Mouse (Mus musculus) urinary bladder, postnatal 25 days (tissue): ENCODE results near the gene Efna5.

Experiments used
- DNase-seq: peaks from one replicate; pipeline ENCODE4 v3.0.0; 2022; ENCODE audit warnings: low spot score

Efna5 gene

DNA sequence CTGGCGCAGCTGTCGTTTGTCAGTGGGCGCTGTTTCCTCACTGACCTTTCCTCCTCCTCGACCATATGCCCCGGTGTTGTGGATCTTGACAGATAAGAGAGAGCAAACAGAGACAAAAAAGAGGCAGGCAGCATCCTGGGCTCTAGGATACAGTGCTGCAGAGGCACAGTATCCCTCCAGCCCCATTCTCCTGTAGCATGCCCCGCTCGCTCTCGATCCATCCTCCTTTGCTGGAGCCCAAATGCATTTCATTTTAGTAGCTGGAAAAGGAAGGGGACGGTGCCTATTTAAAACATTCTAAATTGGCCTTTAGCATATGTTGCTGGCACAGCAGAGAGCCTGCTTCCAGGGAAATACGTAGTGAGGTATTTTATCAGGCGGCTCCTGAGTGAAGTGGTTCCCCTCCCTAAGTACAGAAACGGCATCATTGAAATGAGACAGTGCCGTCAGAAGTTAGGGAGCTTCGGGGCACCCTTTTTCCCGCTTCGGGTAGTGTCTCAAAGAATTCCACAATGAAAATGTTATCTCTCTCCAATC lies 225.2 kb downstream of the Efna5 start:
- no peak for DNase-seq

DNA sequence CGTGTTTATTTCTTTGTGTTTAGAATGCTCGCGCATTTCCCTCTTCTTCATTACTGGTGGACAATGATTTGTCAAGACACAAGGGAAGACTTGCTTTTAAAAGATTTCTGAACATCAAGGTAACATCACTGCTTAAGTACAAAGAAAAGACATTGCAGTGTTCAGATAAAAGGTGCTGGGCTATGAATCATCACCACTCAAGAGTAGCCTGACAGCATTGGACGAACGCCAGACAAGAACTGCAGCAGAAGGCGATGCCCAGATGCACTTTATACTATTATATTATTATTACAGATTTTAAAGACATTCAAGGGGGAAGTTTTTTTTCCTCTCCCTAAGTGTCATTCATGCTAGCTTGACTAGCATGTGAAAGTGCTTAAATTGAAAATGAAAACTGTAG lies 228.7 kb downstream of the Efna5 start:
- no peak for DNase-seq

DNA sequence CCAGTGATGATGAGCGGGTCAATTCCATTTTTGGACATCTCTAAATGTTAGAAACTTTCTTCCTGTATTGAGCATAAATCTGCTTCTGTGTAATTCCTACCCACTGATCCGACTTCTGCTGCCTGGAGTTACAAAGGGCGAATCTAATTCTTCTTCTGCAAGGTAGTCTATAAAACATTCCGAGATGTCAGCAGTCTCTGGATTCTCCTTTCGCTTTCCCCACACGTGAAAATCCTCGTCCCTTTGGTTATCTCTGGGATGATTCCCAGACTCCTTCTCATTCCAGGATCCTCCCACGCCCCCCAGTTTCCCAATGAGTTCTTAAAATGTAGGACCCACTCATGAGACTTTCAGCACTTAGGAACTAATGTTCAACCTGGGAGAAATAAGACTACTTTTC lies 229.4 kb downstream of the Efna5 start:
- no peak for DNase-seq

DNA sequence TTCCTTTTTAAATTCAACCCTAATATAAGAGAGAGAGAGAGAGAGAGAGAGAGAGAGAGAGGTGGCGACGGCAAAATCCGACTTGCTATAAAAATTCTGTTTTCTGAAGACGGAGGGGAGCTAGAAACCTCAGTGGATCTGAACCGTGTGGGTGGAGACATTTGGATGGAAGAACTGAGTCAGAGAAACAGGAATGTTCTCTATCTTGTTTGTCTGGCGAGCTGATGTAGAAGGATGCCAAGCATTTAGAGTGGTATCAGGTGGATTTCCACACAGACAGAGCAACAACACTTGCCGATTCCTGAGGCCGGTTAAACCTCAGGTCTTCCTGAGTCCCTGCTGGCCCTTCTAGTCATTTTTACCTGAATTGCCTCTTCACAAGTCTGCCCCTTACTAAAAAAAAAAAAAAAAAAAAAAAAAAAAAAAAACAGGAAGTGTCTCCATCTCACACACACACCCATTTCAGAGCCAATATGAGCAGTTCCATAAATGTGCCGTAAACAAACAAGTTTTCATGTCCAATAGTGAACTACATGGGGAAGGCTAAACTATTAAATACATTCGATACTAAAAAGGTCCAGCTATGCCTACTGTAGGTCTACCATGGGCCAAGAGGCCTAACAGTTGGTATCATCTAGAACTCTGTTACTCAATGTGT lies 231.7 kb downstream of the Efna5 start:
- peak; percentile 22 for DNase-seq

DNA sequence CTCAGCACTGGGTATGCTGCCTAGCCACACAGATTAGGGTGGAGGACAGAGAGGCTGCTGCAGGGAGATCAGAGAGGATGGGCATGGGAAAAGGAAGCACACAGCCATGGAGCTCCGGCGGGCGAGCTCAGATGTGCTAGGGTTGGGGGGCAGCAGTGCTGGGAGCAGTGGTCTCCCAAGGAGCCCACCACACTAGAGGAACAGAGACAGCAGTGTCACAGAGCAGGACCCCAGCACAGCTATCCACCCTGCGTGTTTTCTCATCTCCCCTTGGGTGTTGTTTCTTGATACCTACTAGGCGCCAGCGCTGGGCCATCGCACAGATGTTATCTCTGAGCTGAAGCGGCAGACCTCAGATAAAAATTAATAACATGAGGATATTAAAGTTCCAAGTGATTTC lies 234.3 kb downstream of the Efna5 start:
- no peak for DNase-seq

DNA sequence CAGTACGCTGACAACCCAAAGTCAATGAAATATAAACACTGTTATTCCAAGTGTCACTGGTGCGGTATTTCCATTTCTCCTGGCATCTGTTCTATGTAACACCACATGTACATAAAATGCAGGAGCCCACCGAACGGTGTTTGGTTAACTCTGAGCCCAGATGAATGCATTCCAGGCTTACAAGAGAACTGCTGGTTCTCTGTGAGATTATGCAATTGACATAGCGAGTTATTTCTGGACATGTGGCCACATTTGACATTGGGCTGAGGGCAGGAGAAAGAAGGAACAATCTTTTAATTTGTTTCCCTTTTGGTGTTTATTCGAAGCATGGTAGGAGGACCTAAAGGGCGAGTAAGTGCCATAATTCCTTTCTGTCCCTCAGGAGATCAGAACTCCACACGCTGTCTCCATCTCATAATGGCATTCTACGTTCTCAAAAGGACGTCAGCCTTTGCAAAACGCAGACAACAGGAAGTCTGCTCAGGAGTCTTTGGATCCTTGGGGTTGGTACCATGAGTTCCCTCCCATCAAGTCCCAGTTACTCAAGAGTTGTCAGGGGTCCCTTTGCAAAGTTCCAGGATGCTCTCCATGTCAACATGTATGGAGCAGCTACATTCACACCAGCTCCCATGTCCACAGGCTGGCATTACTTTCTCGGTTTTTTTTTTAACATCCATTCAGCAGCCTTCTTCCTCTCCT lies 238.5 kb downstream of the Efna5 start:
- DNase-seq, result no peak

DNA sequence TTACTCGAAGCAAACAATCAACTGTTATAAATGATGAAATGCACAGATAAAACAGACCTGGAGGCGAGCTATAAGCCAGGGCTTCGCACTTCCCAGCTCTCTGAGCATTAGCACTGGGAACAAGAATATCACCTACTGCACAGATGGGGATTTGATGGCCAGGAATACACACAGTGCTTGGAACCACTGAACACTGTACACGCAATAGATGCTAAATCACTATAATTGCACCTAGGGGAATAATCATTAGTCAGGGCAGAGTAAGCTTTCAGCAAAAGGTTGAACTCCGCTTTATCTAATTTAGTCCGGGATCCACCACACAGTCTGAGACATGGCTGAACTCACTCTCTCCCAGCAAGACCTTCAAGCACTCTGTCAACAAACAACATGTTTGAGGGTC lies 240.5 kb downstream of the Efna5 start:
- DNase-seq, result no peak

DNA sequence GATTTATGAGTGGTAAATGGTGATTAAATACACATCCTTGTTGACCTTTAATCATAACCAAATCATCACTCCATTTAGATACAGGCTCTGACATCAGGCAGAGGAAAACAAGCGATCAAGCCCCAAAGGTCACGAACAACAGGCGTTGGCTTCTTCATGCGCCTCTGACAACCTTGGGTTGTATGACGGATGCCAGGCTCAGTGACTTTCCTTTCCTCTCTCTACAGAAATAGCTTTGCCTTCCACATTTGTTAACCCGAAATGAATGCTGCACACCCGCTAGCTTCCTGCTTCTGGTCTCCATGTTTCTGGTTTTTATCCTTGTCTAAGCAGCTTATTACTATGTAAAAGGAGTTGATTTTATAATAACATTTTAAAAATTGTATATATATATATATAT lies 244.2 kb downstream of the Efna5 start:
- no peak for DNase-seq

DNA sequence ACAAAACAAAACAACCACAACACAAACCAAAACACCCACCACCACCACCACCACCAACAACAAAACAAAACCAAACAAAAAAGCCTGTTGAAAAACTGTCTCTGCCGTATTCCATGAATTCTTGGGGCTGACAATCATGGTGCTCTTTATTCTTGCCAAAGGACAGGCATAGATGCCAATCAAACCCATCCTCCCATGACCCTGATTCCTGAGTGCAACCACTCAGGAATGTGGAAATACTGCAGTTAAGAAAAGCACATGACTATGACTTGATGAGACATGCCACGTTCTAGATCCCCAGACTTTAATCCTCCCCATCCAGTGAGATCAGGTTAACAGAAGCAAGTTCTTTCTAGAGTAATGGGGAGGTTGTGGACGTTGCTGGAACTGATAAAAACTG lies 246.2 kb downstream of the Efna5 start:
- no peak for DNase-seq

DNA sequence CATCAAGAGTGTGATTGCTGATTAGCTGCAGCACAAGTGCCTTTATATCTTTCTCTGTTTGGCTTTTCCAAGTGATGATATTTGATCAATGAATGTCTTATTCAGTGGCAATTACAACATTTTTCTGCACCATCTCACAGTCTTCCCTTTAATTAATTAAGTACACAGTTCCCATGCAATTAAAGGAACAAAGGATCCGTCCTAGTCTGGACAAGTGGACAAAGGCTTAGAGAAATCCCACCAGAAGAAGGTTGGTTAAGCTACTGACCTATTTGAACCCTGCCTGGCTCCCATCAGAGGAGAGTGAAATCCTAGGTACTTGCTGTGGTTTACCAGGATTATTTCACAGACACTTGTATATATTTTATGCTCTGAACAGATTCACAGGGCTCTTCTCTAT lies 252.6 kb downstream of the Efna5 start:
- DNase-seq, result no peak

DNA sequence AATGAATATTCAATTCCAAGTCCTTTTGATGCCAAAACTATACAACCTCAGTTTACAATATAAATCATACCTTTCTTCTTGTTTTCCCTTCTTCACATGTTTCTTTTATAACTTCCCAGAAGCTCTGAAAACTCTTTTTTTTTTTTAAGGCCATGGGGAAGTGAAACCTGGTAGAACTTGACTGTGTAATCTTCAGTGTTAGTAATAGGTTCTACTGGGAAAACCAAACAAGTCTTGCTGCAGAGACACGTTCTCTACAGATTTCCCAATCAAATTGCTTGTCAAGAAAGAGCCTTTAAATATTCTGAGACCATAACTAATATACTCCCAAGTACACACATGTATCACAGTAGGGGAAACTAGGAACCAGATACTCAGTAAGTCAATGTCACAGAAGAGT lies 253.6 kb downstream of the Efna5 start:
- no peak for DNase-seq

DNA sequence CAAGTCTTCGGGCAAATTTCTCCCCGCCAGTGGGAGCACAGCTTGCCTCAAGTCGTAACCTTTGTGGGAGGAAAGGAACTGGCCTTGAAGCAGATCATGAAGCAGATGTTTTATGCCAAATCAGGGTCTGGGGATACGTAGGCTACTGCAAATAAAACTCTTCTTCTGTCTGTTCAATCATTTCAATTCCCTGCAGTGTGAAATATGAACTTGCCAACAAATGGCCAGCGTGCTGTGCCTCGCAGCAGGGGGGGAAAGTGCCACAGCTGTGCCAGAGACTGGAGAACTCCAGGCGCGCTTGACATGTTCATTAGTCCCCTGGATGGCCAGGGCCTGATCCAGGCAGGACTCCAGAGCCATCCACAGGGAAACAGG lies 255.5 kb downstream of the Efna5 start:
- no peak for DNase-seq

DNA sequence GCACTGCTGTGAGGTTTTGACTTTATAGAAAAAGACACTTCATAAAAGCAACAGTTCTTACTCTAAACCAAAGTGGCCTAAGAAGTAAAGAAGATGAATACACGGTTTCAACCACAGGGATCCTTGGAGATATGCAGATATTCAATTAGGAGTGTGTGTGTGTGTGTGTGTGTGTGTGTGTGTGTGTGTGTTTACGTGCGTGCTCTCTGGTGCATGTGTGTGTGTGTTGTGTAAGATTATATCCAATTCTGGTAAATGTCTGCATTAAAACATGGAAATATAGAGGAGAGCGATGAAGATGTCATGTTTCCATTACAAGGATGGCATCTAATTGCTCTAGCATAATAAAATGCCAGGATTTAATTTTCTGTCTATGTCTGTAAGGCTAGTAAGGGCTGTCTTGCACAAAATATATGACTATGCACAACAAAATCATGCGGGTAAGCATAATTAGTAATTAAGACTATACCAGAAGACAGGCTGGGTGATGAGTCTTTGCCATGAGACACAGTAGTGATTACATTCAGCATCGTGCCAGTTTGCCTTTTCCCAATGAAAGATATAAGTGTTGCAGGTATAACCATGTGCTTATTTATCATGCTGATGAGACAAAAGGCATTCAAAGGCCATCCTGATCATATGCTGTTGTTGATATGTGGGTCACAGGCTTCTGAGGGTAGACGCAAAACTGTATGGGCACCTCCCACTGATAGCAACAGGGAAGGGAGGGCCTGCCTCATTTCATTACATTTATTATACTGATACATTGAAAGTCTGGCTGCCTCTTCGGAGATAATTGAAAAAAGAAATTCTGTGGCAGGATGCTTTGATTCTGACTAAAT lies 256.1 kb downstream of the Efna5 start:
- DNase-seq, result no peak

DNA sequence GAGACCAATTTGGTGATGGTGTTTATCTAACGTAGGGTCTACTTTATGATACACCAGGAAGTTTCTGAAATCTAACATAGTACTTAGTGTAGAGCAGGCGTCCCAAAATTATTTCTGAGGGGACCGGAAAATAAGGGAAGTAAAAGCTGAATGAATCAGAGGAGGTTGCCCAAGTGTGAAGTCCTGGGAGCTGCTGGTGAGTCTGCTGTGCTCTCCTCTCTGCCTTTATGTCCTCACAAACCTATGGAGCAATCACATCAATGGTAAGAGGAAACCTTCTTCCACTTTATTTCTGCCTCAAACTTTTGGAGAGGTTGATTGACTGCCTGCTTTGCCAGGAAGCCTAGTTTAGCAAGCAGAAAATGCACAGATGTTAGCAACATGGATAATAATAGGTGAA lies 257.9 kb downstream of the Efna5 start:
- no peak for DNase-seq

DNA sequence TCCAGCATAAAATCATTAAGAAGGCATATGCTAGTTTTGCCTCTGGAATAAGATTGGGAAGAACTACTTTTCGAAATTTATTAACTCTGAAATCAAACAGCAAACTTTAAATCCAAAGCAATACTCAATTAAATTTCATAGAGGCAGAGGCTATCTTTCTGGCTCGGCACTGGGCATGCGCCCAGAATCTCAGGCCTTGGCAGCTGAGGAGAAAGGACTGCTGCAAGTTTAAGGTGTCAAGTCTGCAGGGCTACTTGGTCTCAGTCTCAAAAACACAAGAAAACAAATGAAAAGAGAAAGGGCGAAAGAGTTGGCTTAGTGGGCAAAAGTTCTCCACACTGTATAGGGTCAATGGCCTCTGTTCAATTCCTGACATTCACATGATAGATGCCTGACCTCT lies 258.6 kb downstream of the Efna5 start:
- DNase-seq, result no peak

DNA sequence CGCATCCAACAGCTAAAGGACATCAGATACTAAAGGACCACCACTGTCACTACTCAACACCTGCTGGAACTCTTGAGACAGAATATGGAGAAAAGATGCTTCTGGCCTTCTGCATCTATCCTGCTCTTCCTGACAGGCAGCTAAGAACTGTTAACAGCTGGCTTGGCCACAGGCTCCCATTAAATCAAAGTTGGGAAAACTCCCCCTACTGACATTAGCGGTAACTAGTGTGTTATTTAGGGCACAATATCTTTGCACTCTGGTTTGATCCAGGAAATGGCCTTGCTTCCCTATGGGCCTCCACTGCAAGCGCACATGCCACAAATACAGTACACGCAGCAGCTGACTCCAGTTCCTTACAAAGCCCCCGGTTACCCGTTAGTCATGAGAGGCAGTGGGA lies 266.0 kb downstream of the Efna5 start:
- DNase-seq, result no peak

DNA sequence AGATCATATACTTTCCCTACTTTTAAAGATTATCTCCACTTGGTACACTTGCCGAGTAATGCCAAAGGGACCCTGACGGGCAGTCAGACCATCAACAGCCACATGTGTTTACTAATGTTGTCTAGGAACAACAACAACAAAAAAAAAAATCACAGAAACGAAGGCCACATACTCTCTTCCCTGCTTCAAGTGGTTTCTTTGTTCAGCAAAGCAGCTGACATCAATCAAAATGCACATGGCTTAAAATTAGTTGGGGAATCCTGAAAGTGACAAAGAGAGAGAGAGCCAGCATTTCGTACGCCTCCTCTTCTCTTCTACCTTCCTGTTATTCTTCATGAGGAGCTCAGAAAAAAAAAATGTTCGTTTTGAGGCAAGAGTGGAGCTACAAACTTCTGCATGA lies 266.4 kb downstream of the Efna5 start:
- DNase-seq, result no peak

DNA sequence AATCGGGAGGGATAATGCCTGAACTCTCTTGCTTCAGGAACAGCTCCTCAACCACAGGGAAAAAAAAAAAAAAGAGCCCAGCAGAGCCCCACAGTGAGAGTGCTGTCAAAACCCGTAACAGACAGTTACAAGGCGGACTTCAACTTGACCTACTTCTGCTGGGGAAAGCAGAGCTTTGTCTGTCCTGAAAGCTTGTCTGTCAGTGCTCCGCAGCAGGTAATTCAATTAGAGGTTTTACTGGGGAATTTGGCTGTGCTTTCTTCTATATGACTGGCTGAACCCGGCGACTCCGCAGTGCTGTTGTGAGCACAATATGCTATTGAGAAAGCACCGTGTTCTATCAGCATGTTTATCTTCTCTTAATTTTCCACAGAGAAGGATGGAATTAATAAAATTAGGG lies 266.9 kb downstream of the Efna5 start:
- DNase-seq, result no peak

DNA sequence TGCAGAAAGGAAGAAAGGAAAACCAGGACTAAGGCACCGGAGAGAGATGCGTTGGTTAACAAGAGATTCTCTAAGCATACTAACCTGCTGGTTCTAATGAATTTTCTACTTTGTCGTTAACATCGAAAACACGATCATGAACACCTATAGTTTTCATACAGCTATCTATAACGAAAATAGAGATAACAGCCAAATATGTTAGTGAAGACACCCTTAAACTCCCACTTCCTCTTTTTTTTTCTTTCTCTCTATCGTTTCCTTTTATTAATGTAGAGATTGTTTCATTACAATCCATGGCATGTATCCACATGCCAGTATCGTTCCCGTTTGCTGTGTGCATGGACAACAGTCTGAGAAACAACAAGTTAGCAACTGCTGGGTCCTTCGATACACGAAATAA lies 267.9 kb downstream of the Efna5 start:
- DNase-seq, result no peak

DNA sequence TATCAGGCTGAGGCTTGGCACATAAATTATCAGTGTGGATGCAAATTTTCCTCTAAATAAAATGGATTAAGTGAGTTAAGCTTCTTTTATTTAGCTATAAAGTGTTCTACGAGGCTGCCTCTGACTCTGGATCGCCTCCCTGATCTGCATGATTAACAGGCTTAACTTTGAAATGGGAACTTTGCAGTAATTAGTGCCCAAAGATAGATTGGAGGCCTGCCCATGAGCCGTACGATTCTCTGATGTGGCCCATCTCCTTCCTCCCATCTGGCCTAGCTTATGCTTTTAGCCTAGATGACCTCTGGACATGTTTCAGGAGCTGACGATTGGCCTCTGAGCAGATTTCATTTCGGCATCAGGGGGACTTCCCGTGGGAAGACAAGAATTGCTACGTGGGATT lies 273.0 kb downstream of the Efna5 start:
- no peak for DNase-seq

DNA sequence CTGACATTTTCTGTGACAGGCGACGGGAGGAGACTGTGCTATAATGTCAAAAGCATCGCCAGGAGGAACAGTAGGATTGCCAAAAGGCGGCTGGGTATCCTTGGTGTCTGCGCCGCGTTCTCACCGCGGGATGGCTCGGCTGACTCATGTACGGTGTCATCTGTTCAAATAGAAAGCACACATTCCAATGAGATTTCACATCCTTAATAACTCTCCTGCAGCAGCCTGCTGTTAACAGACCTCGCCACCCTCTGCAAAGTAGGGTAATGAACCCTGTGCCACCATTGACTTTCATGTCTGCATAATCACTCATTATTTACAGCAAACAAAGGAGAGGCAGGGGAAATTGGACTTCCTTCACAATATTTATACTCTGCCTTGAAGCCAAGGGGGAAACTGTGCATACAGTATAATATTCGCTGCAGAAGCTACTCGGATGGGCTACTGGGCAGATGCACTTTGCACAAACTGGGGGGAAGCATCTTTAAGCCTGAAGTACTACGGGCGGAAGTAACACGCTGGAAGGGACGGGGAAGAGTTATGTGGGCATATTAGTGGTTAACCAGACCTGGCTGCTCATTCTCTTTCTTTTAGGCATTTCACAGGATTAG lies 273.7 kb downstream of the Efna5 start:
- DNase-seq, result no peak

DNA sequence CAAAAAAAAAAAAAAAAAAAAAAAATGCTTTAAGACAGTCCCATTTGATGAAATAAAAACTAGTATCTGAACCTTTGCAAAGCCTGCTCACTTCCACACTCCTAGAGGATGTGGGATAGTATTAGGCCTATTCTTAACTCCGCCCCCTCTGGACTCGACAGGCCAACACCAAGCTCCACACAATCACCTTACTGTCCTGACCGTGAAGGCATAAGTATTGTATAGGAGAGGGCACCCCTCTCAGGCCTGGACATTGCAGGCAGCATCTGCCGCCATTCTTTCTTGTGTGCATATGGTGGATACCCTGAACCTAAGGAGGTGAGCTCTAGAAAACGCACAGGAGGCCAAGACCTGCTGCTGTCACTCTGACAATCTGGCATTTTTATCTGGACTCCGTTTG lies 274.4 kb downstream of the Efna5 start:
- no peak for DNase-seq

DNA sequence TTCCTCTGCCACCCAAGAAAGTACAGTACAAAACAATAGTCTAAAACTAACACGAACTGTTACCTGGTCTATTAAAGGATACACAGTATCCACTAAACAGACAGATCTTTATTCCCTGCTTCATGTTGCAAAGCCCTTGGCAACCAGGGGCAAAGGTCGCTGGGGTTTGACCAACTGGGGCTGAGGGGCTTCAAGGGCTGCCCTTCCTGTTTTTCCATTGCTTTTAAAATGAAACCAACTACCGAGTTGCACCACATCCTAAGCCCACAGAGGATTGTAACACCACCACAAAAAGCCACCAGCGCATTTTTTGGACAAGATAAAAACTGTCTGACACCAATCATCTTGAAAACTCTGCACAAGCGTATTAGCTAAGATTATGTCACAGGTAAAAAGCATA lies 276.8 kb downstream of the Efna5 start:
- no peak for DNase-seq
